Mouse (Mus musculus) spleen, adult 2 months (tissue): ENCODE data around the gene Plxna1.

Source experiments
- CTCF ChIP-seq: fragments of 200-500 bp; IDR thresholded peaks from 2 replicates; pipeline ENCODE4 v1.5.1; 2011; ENCODE audit warnings: mild to moderate bottlenecking, inconsistent platforms; ENCODE audit not compliant: insufficient read depth, insufficient read length, insufficient replicate concordance; ENCODE audit errors: extremely low read depth
- POLR2A ChIP-seq: fragments of 200-500 bp; IDR thresholded peaks from 2 replicates; pipeline ENCODE4 v1.6.1; 2011; ENCODE audit warnings: low read depth, low read length, inconsistent platforms

GRCm38 (mm10) chr6:89310236-89310635 lies 52.2 kb downstream of the Plxna1 start:
- TF ChIP-seq CTCF (no peak), POLR2A (no peak)
